Mouse (Mus musculus): ENCODE measurements around the gene Tmem170b. TPM values are rescaled to one million over a fixed set of nuclear protein-coding genes. Genes with fewer than 3 reads are reported as not detected.

The Tmem170b gene
- 3.7 and 5.1 TPM in 2 replicates for polyA plus RNA-seq (2012; rRNA removed; ENCODE audit: low replicate concordance)

GRCm38 (mm10) chr13:41605099-41606010, at the start of gene Tmem170b:
TSS of gene Tmem170b (plus strand) at chr13:41605907.

Other genes starting within 250 kb of the Tmem170b start
- 25.9 and 34.7 TPM in 2 replicates for gene Nedd9, start 118.5 kb upstream of the Tmem170b start, polyA plus RNA-seq (2012; rRNA removed; ENCODE audit: low replicate concordance)
- gene Adtrp, start 241.8 kb downstream of the Tmem170b start, polyA plus RNA-seq (2012; rRNA removed; ENCODE audit: low replicate concordance) = 14.0 and 24.8 TPM in 2 replicates

Measured in subcutaneous adipose tissue, adult 2 months (tissue).